Mouse (Mus musculus) lung, embryonic 14.5 days (tissue): ENCODE data around the gene Asap3. TPM values are rescaled to one million over a fixed set of nuclear protein-coding genes. Genes with fewer than 3 reads are reported as not detected.
A peak's percentile ranks its signal among the peaks of the same experiment; 100 is the strongest.

ENCODE experiments used
- ATAC-seq: fragments of 200-750 bp; cut with Nextera tagmentation; 2 replicates; pipeline ENCODE4 v1.8.0; 2017; ENCODE audit warnings: mild to moderate bottlenecking, moderate TSS enrichment, moderate library complexity; ENCODE audit not compliant: insufficient read depth
- DNase-seq: peaks from one replicate; pipeline ENCODE4 v3.0.0-alpha.2; 2015
- H3K27ac ChIP-seq: fragments of 300-500 bp; sonication (generic); 2 replicates; pipeline ENCODE4 v1.5.1; 2014; ENCODE audit warnings: low read depth, mild to moderate bottlenecking, moderate library complexity
- H3K27me3 ChIP-seq: fragments of 300-500 bp; sonication (generic); 2 replicates; pipeline ENCODE4 v1.6.1; 2014; ENCODE audit warnings: low read length, control low read depth; ENCODE audit not compliant: insufficient read depth
- H3K36me3 ChIP-seq: fragments of 300-500 bp; sonication (generic); 2 replicates; pipeline ENCODE4 v1.6.1; 2014; ENCODE audit warnings: control low read depth; ENCODE audit not compliant: insufficient read depth
- H3K4me1 ChIP-seq: fragments of 300-500 bp; sonication (generic); 2 replicates; pipeline ENCODE4 v1.6.1; 2014; ENCODE audit warnings: antibody characterized with exemption, control low read depth; ENCODE audit not compliant: insufficient read depth
- H3K4me2 ChIP-seq: fragments of 300-500 bp; sonication (generic); 2 replicates; pipeline ENCODE4 v1.6.1; 2014; ENCODE audit warnings: mild to moderate bottlenecking
- H3K4me3 ChIP-seq: fragments of 300-500 bp; sonication (generic); 2 replicates; pipeline ENCODE4 v1.5.1; 2014; ENCODE audit warnings: low read depth, low read length
- H3K9ac ChIP-seq: fragments of 300-500 bp; sonication (generic); 2 replicates; pipeline ENCODE4 v1.6.1; 2014
- H3K9me3 ChIP-seq: fragments of 300-500 bp; sonication (generic); 2 replicates; pipeline ENCODE4 v1.6.1; 2016; ENCODE audit warnings: low read depth, low read length, control low read depth
- CTCF ChIP-seq: IDR thresholded peaks from 2 replicates; pipeline ENCODE4 v1.5.1; 2016; ENCODE audit warnings: antibody characterized with exemption, low read depth
- WGBS: fragments of 180-500 bp; shearing (Covaris S2); extraction: QIAGEN DNeasy Blood & Tissue Kit; methylation state at CpG from one replicate; pipeline ENCODE4 v1.1.7; 2014; 5-methylcytosine and 5-hydroxymethylcytosine counted together
- polyA plus RNA-seq: library from polyadenylated mRNA; unstranded; fragments of >200 nt; fragmentation: Nextera tagmentation; extraction: Ambion mirVana; gene quantifications from 2 replicates; pipeline ENCODE4 v1.2.1, GENCODE M21; 2014

The Asap3 gene
- polyA plus RNA-seq, 1 experiment from 2014 or later, result 5.4 TPM

- WGBS, result 15% methylated on average over 6 of the region's 6 CpGs
- ATAC-seq (no peak), DNase-seq (no peak)
- peak overlapping the region; percentile 71 for H3K9ac ChIP-seq
- no peak for TF ChIP-seq CTCF
- H3K9me3 ChIP-seq, result no peaks in the 10 kb centered on the region; the same call in 1 of the 2 replicates
- H3K27ac ChIP-seq, result peak overlapping the region; percentile 91
- H3K4me3 ChIP-seq, result peak overlapping the region; percentile 67
- peaks cover 13% of the 10 kb centered on the region for H3K4me1 ChIP-seq
- no peaks in the 10 kb centered on the region for H3K27me3 ChIP-seq
- H3K36me3 ChIP-seq, result peaks cover 28% of the 10 kb centered on the region
- H3K4me2 ChIP-seq, result peak overlapping the region; percentile 84
Observed at GRCm38 (mm10) chr4:136284891-136285290, 78.7 kb downstream of the Asap3 start.

- ATAC-seq (peak; percentile 96), DNase-seq (peak; percentile 98)
- Histone ChIP-seq H3K36me3 (peaks cover 33% of the 10 kb centered on the region), H3K9me3 (no peaks in the 10 kb centered on the region; the same call in 1 of the 2 replicates), H3K27ac (peak overlapping the region; percentile 91), H3K27me3 (peaks cover 3% of the 10 kb centered on the region; the same call in 1 of the 2 replicates), H3K4me2 (peak overlapping the region; percentile 84), H3K4me1 (peaks cover 13% of the 10 kb centered on the region), H3K9ac (peak overlapping the region; percentile 71), H3K4me3 (peak overlapping the region; percentile 67)
- TF ChIP-seq CTCF, result peak; percentile 17
- under 1% methylated on average over 25 of the region's 25 CpGs for WGBS
Observed at GRCm38 (mm10) chr4:136285348-136285810, 79.2 kb downstream of the Asap3 start.

DNA sequence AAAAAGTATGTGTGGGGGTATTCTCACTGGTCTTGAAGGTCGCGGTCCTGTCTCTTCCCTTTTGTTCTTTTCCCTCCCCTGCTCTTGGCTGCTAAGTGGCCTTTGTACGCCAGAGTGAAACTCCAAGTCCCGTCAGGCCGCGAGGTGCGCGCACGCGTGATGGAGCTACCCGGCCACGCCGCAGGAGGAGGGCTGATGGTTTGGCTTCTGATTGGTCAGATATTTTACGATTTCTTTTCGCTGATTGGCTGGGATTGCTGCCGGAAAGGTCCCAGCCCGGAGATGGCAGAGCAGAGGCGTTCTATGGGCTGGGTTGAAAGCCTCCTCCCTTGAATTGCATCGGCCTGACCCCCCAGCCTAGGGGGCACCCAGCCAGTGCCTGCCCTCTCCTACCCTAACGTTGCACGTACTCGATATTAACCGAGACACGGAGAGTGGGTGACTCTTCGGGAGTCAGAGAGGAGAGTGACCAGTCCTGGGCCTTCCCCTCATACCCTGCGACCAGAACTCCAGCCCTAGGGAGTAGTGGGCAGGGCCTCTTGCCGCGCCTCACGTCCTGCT is 79.7 kb downstream of the Asap3 start:
- H3K27me3 ChIP-seq, result peaks cover 3% of the 10 kb centered on the region; the same call in 1 of the 2 replicates
- H3K4me2 ChIP-seq, result peak overlapping the region; percentile 84
- ATAC-seq, result peak; percentile 87
- DNase-seq, result peak; percentile 99
- peak overlapping the region; percentile 67 for H3K4me3 ChIP-seq
- peaks cover 13% of the 10 kb centered on the region for H3K4me1 ChIP-seq
- TF ChIP-seq CTCF, result peak; percentile 4; the same call in 1 of the 2 replicates
- H3K9me3 ChIP-seq, result no peaks in the 10 kb centered on the region; the same call in 1 of the 2 replicates
- peak overlapping the region; percentile 71 for H3K9ac ChIP-seq
- under 1% methylated on average over 29 of the region's 29 CpGs for WGBS
- peaks cover 38% of the 10 kb centered on the region for H3K36me3 ChIP-seq
- peak overlapping the region; percentile 91 for H3K27ac ChIP-seq

DNA sequence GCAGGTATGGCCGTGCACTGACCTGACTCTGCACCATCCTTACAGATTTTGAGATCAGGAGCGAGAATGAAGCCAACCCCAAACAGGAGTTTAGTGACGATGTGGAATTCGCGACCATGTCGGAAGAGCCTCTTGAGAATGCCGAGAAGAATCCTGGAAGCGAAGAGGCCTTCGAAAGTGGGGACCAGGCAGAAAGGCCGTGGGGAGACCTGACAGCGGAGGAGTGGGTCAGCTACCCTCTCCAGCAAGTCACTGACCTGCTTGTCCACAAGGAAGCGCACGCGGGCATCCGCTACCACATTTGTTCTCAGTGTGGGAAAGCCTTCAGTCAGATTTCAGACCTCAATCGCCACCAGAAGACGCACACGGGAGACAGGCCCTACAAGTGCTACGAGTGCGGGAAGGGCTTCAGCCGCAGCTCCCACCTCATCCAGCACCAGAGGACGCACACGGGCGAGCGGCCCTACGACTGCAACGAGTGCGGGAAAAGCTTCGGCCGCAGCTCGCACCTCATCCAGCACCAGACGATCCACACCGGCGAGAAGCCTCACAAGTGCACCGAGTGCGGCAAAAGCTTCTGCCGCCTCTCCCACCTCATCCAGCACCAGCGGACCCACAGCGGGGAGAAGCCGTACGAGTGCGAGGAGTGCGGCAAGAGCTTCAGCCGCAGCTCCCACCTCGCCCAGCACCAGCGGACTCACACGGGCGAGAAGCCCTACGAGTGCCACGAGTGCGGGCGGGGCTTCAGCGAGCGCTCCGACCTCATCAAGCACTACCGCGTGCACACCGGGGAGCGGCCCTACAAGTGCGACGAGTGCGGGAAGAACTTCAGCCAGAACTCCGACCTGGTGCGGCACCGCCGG is 84.0 kb downstream of the Asap3 start:
- DNase-seq (no peak), ATAC-seq (no peak)
- Histone ChIP-seq H3K4me1 (no peaks in the 10 kb centered on the region), H3K27me3 (peaks cover 3% of the 10 kb centered on the region; the same call in 1 of the 2 replicates), H3K27ac (no peak overlapping the region), H3K9me3 (no peaks in the 10 kb centered on the region; the same call in 1 of the 2 replicates), H3K36me3 (peaks cover 76% of the 10 kb centered on the region), H3K9ac (no peak overlapping the region), H3K4me3 (no peak overlapping the region), H3K4me2 (no peak overlapping the region)
- no peak for TF ChIP-seq CTCF
- 56% methylated on average over 66 of the region's 66 CpGs for WGBS

- Histone ChIP-seq H3K27ac (no peak overlapping the region), H3K9ac (no peak overlapping the region), H3K9me3 (no peaks in the 10 kb centered on the region; the same call in 1 of the 2 replicates), H3K4me1 (no peaks in the 10 kb centered on the region), H3K4me3 (no peak overlapping the region), H3K4me2 (no peak overlapping the region), H3K36me3 (peaks cover 76% of the 10 kb centered on the region), H3K27me3 (peaks cover 3% of the 10 kb centered on the region; the same call in 1 of the 2 replicates)
- ATAC-seq, result no peak
- WGBS, result 63% methylated on average over 39 of the region's 39 CpGs
- DNase-seq, result no peak
- no peak for TF ChIP-seq CTCF
Observed at GRCm38 (mm10) chr4:136290781-136291595, 84.8 kb downstream of the Asap3 start.

GRCm38 (mm10) chr4:136291692-136292091 is 85.5 kb downstream of the Asap3 start:
- no peak overlapping the region for H3K9ac ChIP-seq
- peaks cover 76% of the 10 kb centered on the region for H3K36me3 ChIP-seq
- H3K9me3 ChIP-seq, result no peaks in the 10 kb centered on the region; the same call in 1 of the 2 replicates
- peaks cover 3% of the 10 kb centered on the region; the same call in 1 of the 2 replicates for H3K27me3 ChIP-seq
- DNase-seq (no peak), ATAC-seq (no peak)
- H3K4me1 ChIP-seq, result no peaks in the 10 kb centered on the region
- TF ChIP-seq CTCF, result no peak
- no peak overlapping the region for H3K4me3 ChIP-seq
- H3K4me2 ChIP-seq, result no peak overlapping the region
- WGBS, result 87% methylated on average over 6 of the region's 6 CpGs
- H3K27ac ChIP-seq, result no peak overlapping the region

Other genes starting within 250 kb of the Asap3 start
- gene Gale, start 242.6 kb upstream of the Asap3 start, polyA plus RNA-seq, result 27.0 and 30.3 TPM in 2 replicates
- 117 and 132 TPM in 2 replicates for gene Lypla2, start 233.7 kb upstream of the Asap3 start, polyA plus RNA-seq
- 54.6 and 61.5 TPM in 2 replicates for gene Pithd1, start 219.1 kb upstream of the Asap3 start, polyA plus RNA-seq
- 41.8 and 42.5 TPM in 2 replicates for gene Eloa, start 184.6 kb upstream of the Asap3 start, polyA plus RNA-seq
- gene Rpl11, start 152.9 kb upstream of the Asap3 start, polyA plus RNA-seq, result 548 and 564 TPM in 2 replicates
- 469 and 477 TPM in 2 replicates for gene Id3, start 62.9 kb upstream of the Asap3 start, polyA plus RNA-seq
- 5.5 and 6.5 TPM in 2 replicates for gene E2f2, start 34.0 kb upstream of the Asap3 start, polyA plus RNA-seq
- gene Tcea3, start 41.4 kb downstream of the Asap3 start, polyA plus RNA-seq, result 12.0 and 14.3 TPM in 2 replicates
- gene Zfp46, start 78.3 kb downstream of the Asap3 start, polyA plus RNA-seq, result 27.7 and 31.2 TPM in 2 replicates
- gene Hnrnpr, start 104.6 kb downstream of the Asap3 start, polyA plus RNA-seq, result 181 and 202 TPM in 2 replicates
- 0.07 TPM in 1 of 2 replicates, not detected in the other for gene Htr1d, start 217.2 kb downstream of the Asap3 start, polyA plus RNA-seq